Mouse (Mus musculus) ES-E14 (cell line): Measurements from ENCODE around the gene Fbxo7.

Experiments used
- CHD2 ChIP-seq: IDR thresholded peaks from 2 replicates; pipeline ENCODE4 v1.6.1; 2014; ENCODE audit warnings: mild to moderate bottlenecking, low read depth, low read length, inconsistent platforms
- HCFC1 ChIP-seq: IDR thresholded peaks from 2 replicates; pipeline ENCODE4 v1.6.1; 2012; ENCODE audit warnings: low read length, inconsistent platforms, borderline replicate concordance; ENCODE audit not compliant: insufficient read depth
- ZC3H11A ChIP-seq: IDR thresholded peaks from 2 replicates; pipeline ENCODE4 v1.6.1; 2012; ENCODE audit warnings: low read depth, mild to moderate bottlenecking, inconsistent platforms, low read length, borderline replicate concordance
- ZNF384 ChIP-seq: IDR thresholded peaks from 2 replicates; pipeline ENCODE4 v1.6.1; 2012; ENCODE audit warnings: low read depth, low read length, inconsistent platforms

- TF ChIP-seq HCFC1, result no peak
- TF ChIP-seq ZNF384, result no peak
- TF ChIP-seq CHD2, result no peak
- no peak for TF ChIP-seq ZC3H11A
These were observed 46.1 kb downstream of the Fbxo7 start for GRCm38 (mm10) chr10:86067911-86068310.
